Mouse (Mus musculus) cerebellum, postnatal 25 days (tissue): Measurements from ENCODE around the gene Mettl26.

ENCODE experiments used
- DNase-seq, 2 experiments: peaks; one replicate each; pipeline ENCODE4 v3.0.0; 2021; ENCODE audit warnings: mixed read lengths in 2 of 2

The Mettl26 gene

GRCm38 (mm10) chr17:25874721-25875170 lies at the start of gene Mettl26:
Gene Mettl26 (plus strand): TSS chr17:25875074.
- peak; percentile 96 for DNase-seq

GRCm38 (mm10) chr17:25825311-25825710 lies 49.6 kb upstream of the Mettl26 start:
- peak in 1 of 2 experiments; percentile 23 for DNase-seq

- peak in 1 of 2 experiments; percentile 29 for DNase-seq
Measured at GRCm38 (mm10) chr17:25825984-25826570, 48.8 kb upstream of the Mettl26 start.

GRCm38 (mm10) chr17:25827011-25827410 lies 47.9 kb upstream of the Mettl26 start:
- DNase-seq = peak in 1 of 2 experiments; percentile 15

GRCm38 (mm10) chr17:25827546-25828222 lies 47.2 kb upstream of the Mettl26 start:
- DNase-seq = peak in 1 of 2 experiments; percentile 26

GRCm38 (mm10) chr17:25828223-25828594 lies 46.7 kb upstream of the Mettl26 start:
- peak in 1 of 2 experiments; percentile 42 for DNase-seq

GRCm38 (mm10) chr17:25828712-25829557 lies 45.9 kb upstream of the Mettl26 start, which contains the start of gene Jmjd8:
Gene Jmjd8 (plus strand): TSS chr17:25828867.
- DNase-seq = peak; percentile 89 to 90

- DNase-seq = peak in 1 of 2 experiments; percentile 40
Measured at GRCm38 (mm10) chr17:25829558-25830017, 45.3 kb upstream of the Mettl26 start.

GRCm38 (mm10) chr17:25830200-25830753 lies 44.6 kb upstream of the Mettl26 start:
- DNase-seq = no peak

- DNase-seq = no peak
Measured at GRCm38 (mm10) chr17:25830806-25831431, 44.0 kb upstream of the Mettl26 start.

- DNase-seq = peak; percentile 49 to 70
Measured at GRCm38 (mm10) chr17:25831451-25832281, 43.2 kb upstream of the Mettl26 start.

GRCm38 (mm10) chr17:25832436-25833290 lies 42.2 kb upstream of the Mettl26 start:
- peak; percentile 99 to 100 for DNase-seq

GRCm38 (mm10) chr17:25833291-25833663 lies 41.6 kb upstream of the Mettl26 start, which contains the start of gene Stub1:
Gene Stub1 (minus strand): TSS chr17:25833404.
- DNase-seq = peak in 1 of 2 experiments; percentile 91

- no peak for DNase-seq
Measured at GRCm38 (mm10) chr17:25833961-25834594, 40.8 kb upstream of the Mettl26 start.

GRCm38 (mm10) chr17:25834595-25835222 lies 40.2 kb upstream of the Mettl26 start:
- DNase-seq = peak in 1 of 2 experiments; percentile 62

- DNase-seq = no peak
Measured at GRCm38 (mm10) chr17:25835301-25835700, 39.6 kb upstream of the Mettl26 start.

- DNase-seq = no peak
Measured at GRCm38 (mm10) chr17:25835816-25836215, 39.1 kb upstream of the Mettl26 start.

GRCm38 (mm10) chr17:25836397-25837075 lies 38.3 kb upstream of the Mettl26 start:
- peak; percentile 59 to 61 for DNase-seq

- DNase-seq = peak; percentile 90 to 93
Measured at GRCm38 (mm10) chr17:25837076-25837410, 37.8 kb upstream of the Mettl26 start, which contains the start of gene Rhbdl1. Gene Rhbdl1 (minus strand): TSS chr17:25837295.
